Mouse (Mus musculus) erythroid progenitor cell, adult 5-6 weeks (primary cell): ENCODE data around the gene Prrt4. TPM values are rescaled to one million over a fixed set of nuclear protein-coding genes. Genes with fewer than 3 reads are reported as not detected.

ENCODE experiments used
- ATAC-seq: replicated peaks from 2 replicates; pipeline ENCODE4 v1.8.0; 2016; ENCODE audit warnings: moderate number of reproducible peaks, mild to moderate bottlenecking, moderate TSS enrichment, inconsistent platforms; ENCODE audit not compliant: poor library complexity, low FRiP score, severe bottlenecking
- total RNA-seq, 2 experiments: library from RNA; stranded (forward) in 1 of 2; stranded (reverse) in 1 of 2; fragments of 150-400 nt in 1 of 2; fragments of 186-747, 209-891 nt in 1 of 2; gene quantifications; 2 replicates each; pipeline versions ENCODE4 v1.2.3 to v1.2.4; 2015 to 2017; ENCODE audit warnings: low replicate concordance in 2 of 2

Prrt4 gene
- total RNA-seq, 2 experiments from 2014 or later = not detected

- no peak for ATAC-seq
Observed at GRCm38 (mm10) chr6:29199223-29199855, 20.0 kb upstream of the Prrt4 start.

GRCm38 (mm10) chr6:29198309-29199222 lies 19.2 kb upstream of the Prrt4 start:
- no peak for ATAC-seq

GRCm38 (mm10) chr6:29195846-29196698 lies 16.7 kb upstream of the Prrt4 start:
- no peak for ATAC-seq

- ATAC-seq = no peak
Observed at GRCm38 (mm10) chr6:29195146-29195545, 15.8 kb upstream of the Prrt4 start.

- no peak for ATAC-seq
Observed at GRCm38 (mm10) chr6:29193961-29194750, 14.8 kb upstream of the Prrt4 start.

- no peak for ATAC-seq
Observed at GRCm38 (mm10) chr6:29187936-29188335, 8.6 kb upstream of the Prrt4 start.

GRCm38 (mm10) chr6:29179843-29180242 lies 459 bp upstream of the Prrt4 start:
- no peak for ATAC-seq

GRCm38 (mm10) chr6:29177901-29178879 lies 1.2 kb downstream of the Prrt4 start:
- no peak for ATAC-seq

GRCm38 (mm10) chr6:29175113-29175512 lies 4.3 kb downstream of the Prrt4 start:
- ATAC-seq = no peak

GRCm38 (mm10) chr6:29174368-29174767 lies 5.0 kb downstream of the Prrt4 start:
- ATAC-seq = no peak

- 0 out of 2 replicates have a peak, but pooled peaks have one; percentile 29 for ATAC-seq
Observed at GRCm38 (mm10) chr6:29170952-29171388, 8.4 kb downstream of the Prrt4 start.

- no peak for ATAC-seq
Observed at GRCm38 (mm10) chr6:29170063-29170921, 9.1 kb downstream of the Prrt4 start.

GRCm38 (mm10) chr6:29169675-29170062 lies 9.7 kb downstream of the Prrt4 start:
- no peak for ATAC-seq

GRCm38 (mm10) chr6:29168871-29169270 lies 10.5 kb downstream of the Prrt4 start:
- ATAC-seq = no peak

- ATAC-seq = no peak
Observed at GRCm38 (mm10) chr6:29166196-29166595, 13.2 kb downstream of the Prrt4 start.

GRCm38 (mm10) chr6:29164314-29165244 lies 14.8 kb downstream of the Prrt4 start, which contains the start of gene Rbm28:
TSS of gene Rbm28 (minus strand) at chr6:29165006.
- ATAC-seq = peak; percentile 85
